Mouse (Mus musculus): ENCODE measurements around the gene Magea8.
"Not testable (repeated sequence)": the region's sequence is repeated elsewhere in the genome, so short reads cannot be mapped to it uniquely, and the experiment has no call there.

Gene Magea8

GRCm38 (mm10) chrX:154995750-154996149 is at the start of gene Magea8:
Gene Magea8, minus strand, starts transcription at chrX:154995850.
- DNase-seq, result not testable (repeated sequence)

- DNase-seq, result not testable (repeated sequence)
Observed at GRCm38 (mm10) chrX:154949405-154949804, 46.2 kb downstream of the Magea8 start, which contains the start of gene Magea3. Gene Magea3, minus strand, starts transcription at chrX:154949505.

GRCm38 (mm10) chrX:154935887-154936286 is 59.8 kb downstream of the Magea8 start, which contains the start of gene Magea6:
Gene Magea6, minus strand, starts transcription at chrX:154935987.
- not testable (repeated sequence) for DNase-seq

Data from cerebellum, adult 9-11 months (tissue).